Mouse (Mus musculus) sigmoid colon, adult 10 weeks (tissue): ENCODE results near the gene Snx27. TPM values are rescaled to one million over a fixed set of nuclear protein-coding genes. Genes with fewer than 3 reads are reported as not detected.

Source experiments
- polyA plus RNA-seq: library from polyadenylated mRNA; stranded (reverse); fragments of 350-450 nt; fragmentation: Illumina TruSeq; extraction: RNeasy Lipid Tissue Mini Kit (QIAGEN cat#74804); gene quantifications from one replicate; pipeline ENCODE4 v1.2.3, GENCODE M21; 2014; ENCODE audit warnings: low read depth, low replicate concordance

Snx27 gene
- polyA plus RNA-seq, result 47.7 TPM

DNA sequence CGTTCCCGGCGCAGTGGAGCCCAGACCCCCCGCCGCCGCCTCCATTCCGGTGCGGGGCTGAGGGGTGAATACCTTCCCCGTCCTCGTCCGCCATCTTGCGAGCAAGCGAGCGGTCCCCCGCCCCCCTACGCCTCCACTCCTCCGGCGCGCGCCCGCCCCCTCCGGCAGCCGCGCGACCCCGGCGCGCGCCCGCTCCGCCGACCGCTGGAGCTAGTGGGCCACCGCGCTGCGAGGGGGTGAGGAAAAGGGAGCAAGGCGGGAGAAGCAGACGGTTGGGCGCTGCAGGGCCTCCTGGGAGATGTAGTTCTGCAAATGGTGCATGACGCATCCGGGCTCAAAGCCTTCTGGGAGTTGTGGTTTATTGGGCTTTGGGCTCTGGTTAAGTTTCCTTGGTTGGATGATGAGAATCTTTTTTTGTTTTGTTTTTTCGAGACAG lies at the start of gene Snx27:
Snx27 (minus strand) TSS at position 261 of the 436 bp plus-strand sequence.

DNA sequence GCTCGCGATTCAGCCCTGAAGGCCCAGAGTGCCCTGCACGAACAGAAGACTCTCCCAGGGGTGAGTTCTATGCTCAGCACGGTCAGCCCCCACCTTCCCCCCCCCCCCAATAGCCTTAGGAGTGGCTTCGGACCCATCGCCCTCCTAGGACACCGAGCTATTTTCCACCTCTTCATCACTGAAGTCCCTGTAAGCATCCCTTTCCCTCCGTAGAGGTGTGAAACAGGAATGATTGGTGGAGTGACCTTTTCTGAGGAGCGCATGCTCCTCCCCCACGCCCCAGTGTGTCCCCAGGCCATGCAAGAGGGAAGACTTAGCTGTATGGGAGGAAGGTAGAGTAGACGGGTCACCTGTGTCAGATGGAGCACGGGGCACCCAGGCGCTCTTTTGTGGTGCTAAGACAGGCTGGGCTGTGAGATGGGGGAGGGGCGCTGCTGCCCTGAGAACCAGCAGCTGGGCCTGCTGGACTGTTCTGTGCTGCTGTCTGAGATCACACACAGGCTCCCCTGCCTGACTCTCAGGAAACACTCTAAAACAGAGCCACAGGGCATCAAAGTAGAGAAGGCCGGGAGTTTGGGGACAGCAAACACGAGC lies 102.1 kb downstream of the Snx27 start, which contains the start of gene Riiad1:
Riiad1 (minus strand) TSS at position 51 of the 594 bp plus-strand sequence.

DNA sequence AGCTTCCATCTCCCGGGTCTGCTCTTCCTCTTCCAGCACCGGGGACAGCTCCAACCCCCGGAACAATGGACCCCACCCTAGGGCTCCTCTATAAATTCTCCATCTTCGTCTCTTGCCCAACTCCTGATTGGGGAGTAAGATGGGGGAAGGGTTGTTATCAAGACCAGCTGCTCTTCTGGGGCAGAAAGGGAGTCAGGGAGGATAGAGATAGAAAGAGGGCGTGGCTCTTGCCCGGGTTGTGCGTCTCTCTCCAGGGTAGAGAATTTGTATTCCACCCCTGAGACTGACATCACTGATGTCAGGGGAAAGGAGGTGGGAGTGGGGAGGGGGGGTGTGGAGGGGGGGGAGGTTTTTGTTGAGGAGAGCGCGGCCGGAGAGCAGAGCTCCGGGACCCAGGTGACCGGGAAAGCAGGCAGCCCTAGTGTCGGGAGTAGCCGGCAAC lies 104.5 kb downstream of the Snx27 start, which contains the start of gene Celf3:
Celf3 (plus strand) TSS at position 315 of the 442 bp plus-strand sequence.

Other genes starting within 250 kb of the Snx27 start
- not detected for gene Them5, start 240.6 kb downstream of the Snx27 start, polyA plus RNA-seq
- not detected for gene C2cd4d, start 220.3 kb downstream of the Snx27 start, polyA plus RNA-seq
- 54.0 TPM for gene Rorc, start 209.9 kb downstream of the Snx27 start, polyA plus RNA-seq
- gene Lingo4, start 184.2 kb downstream of the Snx27 start, polyA plus RNA-seq, result 0.38 TPM
- gene Tdrkh, start 169.4 kb downstream of the Snx27 start, polyA plus RNA-seq, result 3.1 TPM
- gene Mrpl9, start 139.4 kb downstream of the Snx27 start, polyA plus RNA-seq, result 50.4 TPM
- 1.3 TPM for gene Oaz3, start 138.8 kb downstream of the Snx27 start, polyA plus RNA-seq
- gene Celf3, start 104.4 kb downstream of the Snx27 start, polyA plus RNA-seq, result 0.69 TPM
- 3.2 TPM for gene Riiad1, start 102.4 kb downstream of the Snx27 start, polyA plus RNA-seq
- gene Gm10972, start 60.4 kb upstream of the Snx27 start, polyA plus RNA-seq, result not detected
- 22.5 TPM for gene Tuft1, start 76.2 kb upstream of the Snx27 start, polyA plus RNA-seq
- gene Selenbp2, start 110.8 kb upstream of the Snx27 start, polyA plus RNA-seq, result not detected
- gene Cgn, start 203.8 kb upstream of the Snx27 start, polyA plus RNA-seq, result 27.4 TPM